Mouse (Mus musculus): ENCODE measurements around the gene Inhbc. TPM values are rescaled to one million over a fixed set of nuclear protein-coding genes. Genes with fewer than 3 reads are reported as not detected.
A peak's percentile ranks its signal among the peaks of the same experiment; 100 is the strongest.

The Inhbc gene
- polyA plus RNA-seq, 1 experiment, result not detected

- Histone ChIP-seq H3K36me3 (ENCODE audit: control insufficient read depth, insufficient read depth, low read length, poor library complexity, severe bottlenecking) (0 out of 2 replicates have a peak, but pooled peaks cover 5% of the 10 kb centered on the region), H3K4me3 (ENCODE audit: low read depth, low read length) (no peak overlapping the region), H3K9ac (ENCODE audit: low read depth, poor library complexity, severe bottlenecking) (peak overlapping the region; percentile 75; the same call in 1 of the 2 replicates), H3K4me1 (ENCODE audit: control insufficient read depth, insufficient read depth, low read length) (peaks cover 10% of the 10 kb centered on the region), H3K9me3 (replicated peaks; ENCODE audit: control insufficient read depth, insufficient read depth, low read length, poor library complexity, severe bottlenecking) (no peaks in the 10 kb centered on the region), H3K27me3 (ENCODE audit: control insufficient read depth, insufficient read depth, low read length, poor library complexity, severe bottlenecking) (no peaks in the 10 kb centered on the region), H3K27ac (ENCODE audit: insufficient read depth, low read length) (no peak overlapping the region)
- TF ChIP-seq CTCF (IDR thresholded peaks at IDR 0.05; ENCODE audit: low read depth, low read length) (peak; percentile 26), POLR2A (IDR thresholded peaks at IDR 0.05; ENCODE audit: insufficient read depth, low read length) (no peak)
These were observed 42.6 kb downstream of the Inhbc start for GRCm38 (mm10) chr10:127327461-127328145.

DNA sequence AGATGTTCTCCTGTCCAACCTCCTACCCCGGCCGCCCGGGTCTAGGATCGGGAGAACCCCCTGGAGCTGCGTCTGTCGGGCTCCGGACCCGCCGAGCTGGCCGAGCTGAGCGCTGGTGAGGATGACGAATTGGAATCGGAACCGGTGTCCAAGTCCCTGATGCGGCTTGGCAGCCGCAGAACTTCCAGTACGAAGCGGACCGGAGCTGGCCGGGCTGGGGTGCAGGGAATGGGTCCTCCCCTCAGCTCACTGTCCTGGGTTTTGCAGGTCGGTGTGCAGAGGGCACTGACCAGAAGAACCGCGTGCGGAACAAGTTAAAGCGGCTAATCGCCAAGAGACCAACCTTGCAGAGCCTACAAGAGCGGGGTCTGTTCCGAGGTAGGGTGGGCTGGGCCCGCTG is 43.4 kb downstream of the Inhbc start:
- Histone ChIP-seq H3K4me1 (ENCODE audit: control insufficient read depth, insufficient read depth, low read length) (peaks cover 12% of the 10 kb centered on the region), H3K36me3 (ENCODE audit: control insufficient read depth, insufficient read depth, low read length, poor library complexity, severe bottlenecking) (0 out of 2 replicates have a peak, but pooled peaks cover 5% of the 10 kb centered on the region), H3K9me3 (replicated peaks; ENCODE audit: control insufficient read depth, insufficient read depth, low read length, poor library complexity, severe bottlenecking) (no peaks in the 10 kb centered on the region), H3K27me3 (ENCODE audit: control insufficient read depth, insufficient read depth, low read length, poor library complexity, severe bottlenecking) (no peaks in the 10 kb centered on the region), H3K9ac (ENCODE audit: low read depth, poor library complexity, severe bottlenecking) (peak overlapping the region; percentile 75), H3K4me3 (ENCODE audit: low read depth, low read length) (peak overlapping the region; percentile 56), H3K27ac (ENCODE audit: insufficient read depth, low read length) (no peak overlapping the region)
- TF ChIP-seq CTCF (IDR thresholded peaks at IDR 0.05; ENCODE audit: low read depth, low read length) (no peak), POLR2A (IDR thresholded peaks at IDR 0.05; ENCODE audit: insufficient read depth, low read length) (no peak), EP300 (IDR thresholded peaks at IDR 0.05; ENCODE audit: insufficient read depth, low read depth, low read length) (no peak)

- no peak overlapping the region for H3K27ac ChIP-seq (ENCODE audit: insufficient read depth, low read length)
- H3K36me3 ChIP-seq (ENCODE audit: control insufficient read depth, insufficient read depth, low read length, poor library complexity, severe bottlenecking), result 0 out of 2 replicates have a peak, but pooled peaks cover 5% of the 10 kb centered on the region
- no peaks in the 10 kb centered on the region for H3K27me3 ChIP-seq (ENCODE audit: control insufficient read depth, insufficient read depth, low read length, poor library complexity, severe bottlenecking)
- no peaks in the 10 kb centered on the region for H3K9me3 ChIP-seq (replicated peaks; ENCODE audit: control insufficient read depth, insufficient read depth, low read length, poor library complexity, severe bottlenecking)
- TF ChIP-seq POLR2A (IDR thresholded peaks at IDR 0.05; ENCODE audit: insufficient read depth, low read length) (no peak), EP300 (IDR thresholded peaks at IDR 0.05; ENCODE audit: insufficient read depth, low read depth, low read length) (no peak), CTCF (IDR thresholded peaks at IDR 0.05; ENCODE audit: low read depth, low read length) (no peak)
- H3K9ac ChIP-seq (ENCODE audit: low read depth, poor library complexity, severe bottlenecking), result peak overlapping the region; percentile 75
- peaks cover 12% of the 10 kb centered on the region for H3K4me1 ChIP-seq (ENCODE audit: control insufficient read depth, insufficient read depth, low read length)
- peak overlapping the region; percentile 56 for H3K4me3 ChIP-seq (ENCODE audit: low read depth, low read length)
These were observed 44.0 kb downstream of the Inhbc start for GRCm38 (mm10) chr10:127326017-127326801.

DNA sequence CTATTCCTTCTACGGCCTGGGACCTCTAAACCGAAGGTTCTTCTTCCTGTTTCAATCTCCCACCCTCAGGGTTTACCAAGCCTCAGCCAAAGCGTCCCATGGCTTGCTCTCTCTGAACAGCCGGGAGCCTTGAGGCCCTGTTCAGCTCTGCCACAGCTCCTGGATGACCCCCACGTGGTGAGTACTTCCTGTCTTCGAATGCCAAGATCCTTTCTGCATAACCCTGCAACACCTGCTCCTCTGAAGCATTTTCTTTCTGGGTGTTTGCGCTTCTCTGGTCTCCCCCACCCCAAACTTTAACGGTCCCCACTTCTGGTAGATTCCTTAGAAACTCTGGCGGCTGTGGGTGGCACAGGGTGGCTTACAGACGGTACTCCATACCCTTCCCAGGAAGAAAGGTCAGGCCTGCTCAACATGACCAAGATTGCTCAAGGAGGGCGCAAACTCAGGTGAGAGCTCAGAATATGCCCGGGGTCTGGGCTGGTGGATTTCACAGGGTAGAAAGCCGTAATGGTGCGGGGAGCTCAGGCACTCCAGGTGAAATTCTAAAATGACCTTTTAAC is 44.7 kb downstream of the Inhbc start:
- Histone ChIP-seq H3K27me3 (ENCODE audit: control insufficient read depth, insufficient read depth, low read length, poor library complexity, severe bottlenecking) (no peaks in the 10 kb centered on the region), H3K4me3 (ENCODE audit: low read depth, low read length) (peak overlapping the region; percentile 56), H3K9me3 (replicated peaks; ENCODE audit: control insufficient read depth, insufficient read depth, low read length, poor library complexity, severe bottlenecking) (no peaks in the 10 kb centered on the region), H3K4me1 (ENCODE audit: control insufficient read depth, insufficient read depth, low read length) (peaks cover 12% of the 10 kb centered on the region), H3K27ac (ENCODE audit: insufficient read depth, low read length) (no peak overlapping the region), H3K36me3 (ENCODE audit: control insufficient read depth, insufficient read depth, low read length, poor library complexity, severe bottlenecking) (no peaks in the 10 kb centered on the region), H3K9ac (ENCODE audit: low read depth, poor library complexity, severe bottlenecking) (peak overlapping the region; percentile 75)
- TF ChIP-seq POLR2A (IDR thresholded peaks at IDR 0.05; ENCODE audit: insufficient read depth, low read length) (no peak), EP300 (IDR thresholded peaks at IDR 0.05; ENCODE audit: insufficient read depth, low read depth, low read length) (no peak), CTCF (IDR thresholded peaks at IDR 0.05; ENCODE audit: low read depth, low read length) (no peak)

DNA sequence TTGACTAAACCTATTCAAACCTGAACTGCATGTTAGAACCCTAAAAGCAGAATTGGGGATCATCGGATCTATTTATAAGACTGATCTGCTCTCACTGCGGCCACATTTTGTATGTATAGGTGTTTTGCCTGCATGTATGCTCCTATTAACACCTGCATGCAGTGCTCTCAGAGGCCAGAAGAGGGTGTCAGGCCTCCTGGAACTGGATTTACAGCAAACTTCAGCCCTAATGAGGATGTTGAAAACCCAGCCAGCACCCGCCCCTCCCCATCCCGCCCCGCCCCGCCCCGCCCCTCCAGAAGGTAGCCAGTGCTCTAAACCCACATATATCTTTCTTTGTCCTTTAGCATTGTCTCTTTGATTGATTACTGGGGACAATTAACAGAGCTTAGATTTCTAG is 45.7 kb downstream of the Inhbc start:
- H3K4me1 ChIP-seq (ENCODE audit: control insufficient read depth, insufficient read depth, low read length), result peaks cover 12% of the 10 kb centered on the region
- peak; percentile 43 for TF ChIP-seq CTCF (IDR thresholded peaks at IDR 0.05; ENCODE audit: low read depth, low read length)
- no peak for TF ChIP-seq EP300 (IDR thresholded peaks at IDR 0.05; ENCODE audit: insufficient read depth, low read depth, low read length)
- TF ChIP-seq POLR2A (IDR thresholded peaks at IDR 0.05; ENCODE audit: insufficient read depth, low read length), result no peak
- no peaks in the 10 kb centered on the region for H3K36me3 ChIP-seq (ENCODE audit: control insufficient read depth, insufficient read depth, low read length, poor library complexity, severe bottlenecking)
- H3K9ac ChIP-seq (ENCODE audit: low read depth, poor library complexity, severe bottlenecking), result no peak overlapping the region
- H3K27ac ChIP-seq (ENCODE audit: insufficient read depth, low read length), result no peak overlapping the region
- no peak overlapping the region for H3K4me3 ChIP-seq (ENCODE audit: low read depth, low read length)
- H3K27me3 ChIP-seq (ENCODE audit: control insufficient read depth, insufficient read depth, low read length, poor library complexity, severe bottlenecking), result no peaks in the 10 kb centered on the region
- H3K9me3 ChIP-seq (replicated peaks; ENCODE audit: control insufficient read depth, insufficient read depth, low read length, poor library complexity, severe bottlenecking), result no peaks in the 10 kb centered on the region

Data from ES-Bruce4 (cell line).